Mouse (Mus musculus) ES-Bruce4 (cell line): Measurements from ENCODE around the gene Angptl4. TPM values are rescaled to one million over a fixed set of nuclear protein-coding genes. Genes with fewer than 3 reads are reported as not detected.
"Not testable (repeated sequence)": the region's sequence is repeated elsewhere in the genome, so short reads cannot be mapped to it uniquely, and the experiment has no call there.

Experiments
- H3K27ac ChIP-seq: 2 replicates; pipeline ENCODE4 v1.5.1; 2012; ENCODE audit warnings: low read length, inconsistent platforms; ENCODE audit not compliant: insufficient read depth
- H3K27me3 ChIP-seq: 2 replicates; pipeline ENCODE4 v1.6.1; 2012; ENCODE audit warnings: mild to moderate bottlenecking, low read length, inconsistent platforms; ENCODE audit not compliant: control insufficient read depth, poor library complexity, insufficient read depth, severe bottlenecking
- H3K36me3 ChIP-seq: 2 replicates; pipeline ENCODE4 v1.6.1; 2012; ENCODE audit warnings: inconsistent platforms, mild to moderate bottlenecking, low read length, moderate library complexity; ENCODE audit not compliant: control insufficient read depth, poor library complexity, insufficient read depth, severe bottlenecking
- H3K4me1 ChIP-seq: one replicate; pipeline ENCODE4 v1.8.1; 2011; ENCODE audit warnings: low read length; ENCODE audit not compliant: control insufficient read depth, insufficient read depth
- H3K4me3 ChIP-seq: 2 replicates; pipeline ENCODE4 v1.5.1; 2011; ENCODE audit warnings: low read depth, mild to moderate bottlenecking, low read length
- H3K9ac ChIP-seq: 2 replicates; pipeline ENCODE4 v1.6.1; 2012; ENCODE audit warnings: low read depth, mild to moderate bottlenecking, inconsistent platforms; ENCODE audit not compliant: poor library complexity, severe bottlenecking
- H3K9me3 ChIP-seq: replicated peaks from 2 replicates; pipeline ENCODE4 v1.6.1; 2012; ENCODE audit warnings: mild to moderate bottlenecking, low read length, inconsistent platforms; ENCODE audit not compliant: control insufficient read depth, poor library complexity, insufficient read depth, severe bottlenecking
- CTCF ChIP-seq: IDR thresholded peaks from one replicate; pipeline ENCODE4 v1.8.1; 2011; ENCODE audit warnings: low read depth, low read length
- EP300 ChIP-seq: IDR thresholded peaks from 2 replicates; pipeline ENCODE4 v1.6.1; 2011; ENCODE audit warnings: low read depth, low read length; ENCODE audit not compliant: insufficient read depth
- POLR2A ChIP-seq: IDR thresholded peaks from one replicate; pipeline ENCODE4 v1.8.1; 2011; ENCODE audit warnings: low read length; ENCODE audit not compliant: insufficient read depth
- polyA plus RNA-seq: library from polyadenylated mRNA; stranded (reverse); fragments of >200 nt; gene quantifications from 2 replicates; pipeline ENCODE4 v1.2.4, GENCODE M21; 2011; ENCODE audit warnings: low read depth; ENCODE audit not compliant: missing spikeins, insufficient read depth, insufficient read length

The Angptl4 gene
- polyA plus RNA-seq = 3.6 and 3.9 TPM in 2 replicates

GRCm38 (mm10) chr17:33781124-33781977, at the start of gene Angptl4:
Gene Angptl4, minus strand, starts transcription at chr17:33781830.
- peak within 1 kb of the TSS; percentile 66 for H3K4me3 ChIP-seq
- peaks cover 9% of the 10 kb centered on the region for H3K36me3 ChIP-seq
- no peaks in the 10 kb centered on the region for H3K9me3 ChIP-seq
- no peak for TF ChIP-seq CTCF
- TF ChIP-seq EP300 = no peak
- TF ChIP-seq POLR2A = no peak
- no peak within 1 kb of the TSS for H3K27ac ChIP-seq
- H3K4me1 ChIP-seq = peaks cover 10% of the 10 kb centered on the region
- no peaks in the 10 kb centered on the region for H3K27me3 ChIP-seq
- peak within 1 kb of the TSS; percentile 37 for H3K9ac ChIP-seq

GRCm38 (mm10) chr17:33829561-33829960, 47.9 kb upstream of the Angptl4 start:
- Histone ChIP-seq H3K9me3 (no peaks in the 10 kb centered on the region), H3K27me3 (no peaks in the 10 kb centered on the region), H3K4me3 (no peak overlapping the region), H3K27ac (no peak overlapping the region), H3K4me1 (no peaks in the 10 kb centered on the region), H3K36me3 (peaks cover 76% of the 10 kb centered on the region), H3K9ac (no peak overlapping the region)
- TF ChIP-seq CTCF (no peak), POLR2A (no peak), EP300 (no peak)

- H3K4me1 ChIP-seq = no peaks in the 10 kb centered on the region
- TF ChIP-seq POLR2A (no peak), EP300 (no peak), CTCF (no peak)
- H3K36me3 ChIP-seq = peaks cover 69% of the 10 kb centered on the region
- H3K27me3 ChIP-seq = no peaks in the 10 kb centered on the region
- no peak overlapping the region for H3K4me3 ChIP-seq
- H3K27ac ChIP-seq = no peak overlapping the region
- no peaks in the 10 kb centered on the region for H3K9me3 ChIP-seq
- H3K9ac ChIP-seq = no peak overlapping the region
Measured at GRCm38 (mm10) chr17:33828892-33829291, 47.3 kb upstream of the Angptl4 start.

GRCm38 (mm10) chr17:33826850-33827249, 45.2 kb upstream of the Angptl4 start:
- no peaks in the 10 kb centered on the region for H3K9me3 ChIP-seq
- H3K36me3 ChIP-seq = peaks cover 73% of the 10 kb centered on the region
- H3K27ac ChIP-seq = no peak overlapping the region
- peak; percentile 66 for TF ChIP-seq CTCF
- no peak for TF ChIP-seq EP300
- no peaks in the 10 kb centered on the region for H3K27me3 ChIP-seq
- H3K4me1 ChIP-seq = no peaks in the 10 kb centered on the region
- H3K4me3 ChIP-seq = no peak overlapping the region
- H3K9ac ChIP-seq = 0 out of 2 replicates have a peak overlapping the region, but pooled peaks have one; percentile 90

GRCm38 (mm10) chr17:33825462-33825861, 43.8 kb upstream of the Angptl4 start:
- peak overlapping the region; percentile 90 for H3K9ac ChIP-seq
- H3K36me3 ChIP-seq = peaks cover 71% of the 10 kb centered on the region
- no peaks in the 10 kb centered on the region for H3K9me3 ChIP-seq
- no peaks in the 10 kb centered on the region for H3K4me1 ChIP-seq
- no peaks in the 10 kb centered on the region for H3K27me3 ChIP-seq
- TF ChIP-seq EP300 (no peak), CTCF (no peak), POLR2A (no peak)
- peak overlapping the region; percentile 69 for H3K4me3 ChIP-seq
- no peak overlapping the region; the same call in 1 of the 2 replicates for H3K27ac ChIP-seq

- Histone ChIP-seq H3K27ac (peak overlapping the region; percentile 57; the same call in 1 of the 2 replicates), H3K36me3 (peaks cover 68% of the 10 kb centered on the region)
Measured at GRCm38 (mm10) chr17:33824997-33825330, 43.3 kb upstream of the Angptl4 start.

More at GRCm38 (mm10) chr17:33824997-33825330, 43.3 kb upstream of the Angptl4 start:
- not testable (repeated sequence) for H3K27me3 ChIP-seq, H3K9me3 ChIP-seq, H3K4me1 ChIP-seq
- peak overlapping the region; percentile 85 for H3K4me3 ChIP-seq
- H3K9ac ChIP-seq = peak overlapping the region; percentile 90
